In genomic region chr11:100402240-100402639, GRCm38 (mm10) we compare ENCODE assay signal across 11 mouse cellular contexts. TPM values are rescaled to one million over a fixed set of nuclear protein-coding genes. Genes with fewer than 3 reads are reported as not detected.
DNase-seq lines count a peak whose midpoint lies in the region; ATAC-seq lines count a peak whose summit lies in the region.
"Had no signal": no experiment of that assay in that cellular context is flagged by ENCODE, and none has a peak within 500 bp of the region (broad histone marks: within the 10 kb centered on the region; RNA-seq: fewer than 3 reads in every experiment).

No protein-coding gene starts in this region.

- H3K4me1 ChIP-seq in hindbrain, embryonic 10.5 days (replicated peaks), result peaks cover 36% of the 10 kb centered on the region
- 0 out of 2 replicates have a peak, but pooled peaks cover 4% of the 10 kb centered on the region for H3K4me1 ChIP-seq in hindbrain, embryonic 14.5 days (replicated peaks; ENCODE audit: control insufficient read depth, insufficient read depth, low read length)
- H3K4me1 ChIP-seq in heart, embryonic 12.5 days (replicated peaks), result peaks cover 65% of the 10 kb centered on the region
- peaks cover 24% of the 10 kb centered on the region for H3K4me1 ChIP-seq in liver, embryonic 11.5 days (replicated peaks; ENCODE audit: control insufficient read depth, insufficient read depth, low read length)

- no peak overlapping the region for H3K9ac ChIP-seq in hindbrain, embryonic 14.5 days
- peak overlapping the region; percentile 26 for H3K9ac ChIP-seq in heart, embryonic 12.5 days
- H3K9ac ChIP-seq in liver, embryonic 11.5 days (ENCODE audit: low read depth, low read length), result peak overlapping the region; percentile 30; the same call in 1 of the 2 replicates
- H3K9ac ChIP-seq: limb, embryonic 13.5 days had no signal

- H3K4me3 ChIP-seq in hindbrain, embryonic 10.5 days, result no peak overlapping the region
- no peak overlapping the region for H3K4me3 ChIP-seq in hindbrain, embryonic 14.5 days (replicated peaks; ENCODE audit: low read length)
- 0 out of 2 replicates have a peak overlapping the region, but pooled peaks have one; percentile 2 for H3K4me3 ChIP-seq in heart, embryonic 12.5 days
- no peak overlapping the region for H3K4me3 ChIP-seq in liver, embryonic 11.5 days (ENCODE audit: low read depth, low read length)
- H3K4me3 ChIP-seq: limb, embryonic 13.5 days had no signal

- H3K27ac ChIP-seq in hindbrain, embryonic 10.5 days, result peak overlapping the region; percentile 41; the same call in 1 of the 2 replicates
- no peak overlapping the region for H3K27ac ChIP-seq in hindbrain, embryonic 14.5 days
- peak overlapping the region; percentile 98 for H3K27ac ChIP-seq in heart, embryonic 12.5 days (ENCODE audit: poor library complexity, severe bottlenecking)
- H3K27ac ChIP-seq in liver, embryonic 11.5 days (ENCODE audit: low read depth, low read length), result peak overlapping the region; percentile 4; the same call in 1 of the 2 replicates
- H3K27ac ChIP-seq: limb, embryonic 13.5 days had no signal

- 41% methylated on average over 6 of the region's 6 CpGs for whole genome bisulfite sequencing in hindbrain, embryonic 10.5 days
- WGBS in hindbrain, embryonic 14.5 days, result 44% methylated on average over 6 of the region's 6 CpGs
- 2% methylated on average over 6 of the region's 6 CpGs for WGBS in heart, embryonic 12.5 days
- 15% methylated on average over 6 of the region's 6 CpGs for WGBS in liver, embryonic 11.5 days

- no peak for ATAC-seq in hindbrain, embryonic 14.5 days (ENCODE audit: low FRiP score)
- peak; percentile 27; the same call in 1 of the 2 replicates for ATAC-seq in heart, embryonic 12.5 days (ENCODE audit: insufficient number of reproducible peaks, low FRiP score)
- peak; percentile 35; the same call in 1 of the 2 replicates for ATAC-seq in liver, embryonic 11.5 days (replicated peaks; ENCODE audit: low FRiP score)
- no peak for ATAC-seq in activated CD4-positive, CD25-positive, alpha-beta regulatory T cell, adult 4 months
- no peak for ATAC-seq in monocyte, adult 5-6 weeks (replicated peaks; ENCODE audit: insufficient number of reproducible peaks, low FRiP score, low TSS enrichment, poor library complexity, severe bottlenecking)

- H3K4me2 ChIP-seq in hindbrain, embryonic 14.5 days (replicated peaks), result no peak overlapping the region
- H3K4me2 ChIP-seq in heart, embryonic 12.5 days, result peak overlapping the region; percentile 56
- H3K4me2 ChIP-seq in liver, embryonic 11.5 days, result peak overlapping the region; percentile 46
- H3K4me2 ChIP-seq: limb, embryonic 13.5 days had no signal

- no peaks in the 10 kb centered on the region for H3K36me3 ChIP-seq in hindbrain, embryonic 10.5 days
- H3K36me3 ChIP-seq in hindbrain, embryonic 14.5 days (replicated peaks; ENCODE audit: control insufficient read depth, insufficient read depth), result no peaks in the 10 kb centered on the region
- H3K36me3 ChIP-seq in heart, embryonic 12.5 days, result 0 out of 2 replicates have a peak, but pooled peaks cover 3% of the 10 kb centered on the region
- no peaks in the 10 kb centered on the region for H3K36me3 ChIP-seq in liver, embryonic 11.5 days (ENCODE audit: control insufficient read depth, insufficient read depth, low read length)
- H3K36me3 ChIP-seq: limb, embryonic 13.5 days had no signal

- peaks cover 10% of the 10 kb centered on the region for H3K27me3 ChIP-seq in hindbrain, embryonic 10.5 days (ENCODE audit: insufficient read depth, poor library complexity, severe bottlenecking)
- H3K27me3 ChIP-seq in hindbrain, embryonic 14.5 days (ENCODE audit: control insufficient read depth, insufficient read depth, low read length), result no peaks in the 10 kb centered on the region
- no peaks in the 10 kb centered on the region for H3K27me3 ChIP-seq in heart, embryonic 12.5 days (replicated peaks)
- no peaks in the 10 kb centered on the region for H3K27me3 ChIP-seq in liver, embryonic 11.5 days (replicated peaks; ENCODE audit: control insufficient read depth, insufficient read depth, low read length)
- H3K27me3 ChIP-seq: limb, embryonic 13.5 days had no signal

- no peak for DNase-seq in hindbrain, embryonic 10.5 days (ENCODE audit: low spot score)
- no peak for DNase-seq in hindbrain, embryonic 14.5 days (ENCODE audit: low spot score)
- peak; percentile 47 for DNase-seq in MN1 (ENCODE audit: low spot score)
- DNase-seq in liver, embryonic 11.5 days (ENCODE audit: low spot score), result no peak
- DNase-seq in spleen, adult 12 weeks (ENCODE audit: low spot score), result no peak
- DNase-seq: right cerebral cortex, postnatal 4 days; thymus, postnatal 25 days had no signal

- H3K9me3 ChIP-seq in hindbrain, embryonic 10.5 days, result no peaks in the 10 kb centered on the region
- H3K9me3 ChIP-seq in hindbrain, embryonic 14.5 days (ENCODE audit: control insufficient read depth, low read length), result no peaks in the 10 kb centered on the region
- H3K9me3 ChIP-seq in heart, embryonic 12.5 days (replicated peaks), result no peaks in the 10 kb centered on the region
- no peaks in the 10 kb centered on the region for H3K9me3 ChIP-seq in liver, embryonic 11.5 days (ENCODE audit: control insufficient read depth, low read length)
- H3K9me3 ChIP-seq: limb, embryonic 13.5 days had no signal

RNA-seq across cellular contexts. Expression of gene Jup, which starts 4.7 kb away (rescaled TPM):
- 45.0 and 53.6 TPM in 2 replicates for polyA plus RNA-seq in hindbrain, embryonic 10.5 days (2016; fragmentation: Nextera tagmentation; extraction: Ambion mirVana)
- 59.6 and 60.2 TPM in 2 replicates for polyA plus RNA-seq in hindbrain, embryonic 14.5 days (2014; fragmentation: Nextera tagmentation; extraction: Ambion mirVana)
- 107 and 109 TPM in 2 replicates for polyA plus RNA-seq in heart, embryonic 12.5 days (2016; fragmentation: Nextera tagmentation; extraction: Ambion mirVana)
- polyA plus RNA-seq in liver, embryonic 11.5 days (2014; fragmentation: Nextera tagmentation; extraction: Ambion mirVana), result 38.8 and 41.6 TPM in 2 replicates
- polyA plus RNA-seq in activated CD4-positive, CD25-positive, alpha-beta regulatory T cell, adult 4 months (2017; shearing (Covaris generic)), result 1 to 10 TPM in 1 of 2 experiments, under 1 TPM in 1; 0.19 to 1.5 TPM
- total RNA-seq in monocyte, adult 5-6 weeks (2017), result 14.7 to 28.8 TPM (median 21.2 TPM) in 3 replicates

RNA-seq across cellular contexts. Expression of gene P3h4, which starts 12.4 kb away (rescaled TPM):
- 27.0 and 27.8 TPM in 2 replicates for polyA plus RNA-seq in hindbrain, embryonic 10.5 days (2016; fragmentation: Nextera tagmentation; extraction: Ambion mirVana)
- polyA plus RNA-seq in hindbrain, embryonic 14.5 days (2014; fragmentation: Nextera tagmentation; extraction: Ambion mirVana), result 19.1 and 20.4 TPM in 2 replicates
- 69.7 and 78.3 TPM in 2 replicates for polyA plus RNA-seq in heart, embryonic 12.5 days (2016; fragmentation: Nextera tagmentation; extraction: Ambion mirVana)
- polyA plus RNA-seq in liver, embryonic 11.5 days (2014; fragmentation: Nextera tagmentation; extraction: Ambion mirVana), result 24.5 and 25.8 TPM in 2 replicates
- not detected for polyA plus RNA-seq in activated CD4-positive, CD25-positive, alpha-beta regulatory T cell, adult 4 months (2017; shearing (Covaris generic))
- total RNA-seq in monocyte, adult 5-6 weeks (2017), result 0.64 to 5.3 TPM (median 3.1 TPM) in 3 replicates

RNA-seq across cellular contexts. Expression of gene Fkbp10, which starts 13.3 kb away (rescaled TPM):
- polyA plus RNA-seq in hindbrain, embryonic 10.5 days (2016; fragmentation: Nextera tagmentation; extraction: Ambion mirVana), result 51.0 and 52.0 TPM in 2 replicates
- polyA plus RNA-seq in hindbrain, embryonic 14.5 days (2014; fragmentation: Nextera tagmentation; extraction: Ambion mirVana), result 22.7 and 24.7 TPM in 2 replicates
- 114 and 124 TPM in 2 replicates for polyA plus RNA-seq in heart, embryonic 12.5 days (2016; fragmentation: Nextera tagmentation; extraction: Ambion mirVana)
- 39.9 and 43.2 TPM in 2 replicates for polyA plus RNA-seq in liver, embryonic 11.5 days (2014; fragmentation: Nextera tagmentation; extraction: Ambion mirVana)
- not detected for polyA plus RNA-seq in activated CD4-positive, CD25-positive, alpha-beta regulatory T cell, adult 4 months (2017; shearing (Covaris generic))
- total RNA-seq in monocyte, adult 5-6 weeks (2017), result 0.57 to 4.4 TPM (median 2.1 TPM) in 3 replicates

RNA-seq across cellular contexts. Expression of gene Nt5c3b, which starts 39.4 kb away (rescaled TPM):
- polyA plus RNA-seq in hindbrain, embryonic 10.5 days (2016; fragmentation: Nextera tagmentation; extraction: Ambion mirVana), result 115 and 121 TPM in 2 replicates
- polyA plus RNA-seq in hindbrain, embryonic 14.5 days (2014; fragmentation: Nextera tagmentation; extraction: Ambion mirVana), result 98.5 and 101 TPM in 2 replicates
- polyA plus RNA-seq in heart, embryonic 12.5 days (2016; fragmentation: Nextera tagmentation; extraction: Ambion mirVana), result 101 and 104 TPM in 2 replicates
- 70.4 and 74.0 TPM in 2 replicates for polyA plus RNA-seq in liver, embryonic 11.5 days (2014; fragmentation: Nextera tagmentation; extraction: Ambion mirVana)
- 100 to 1,000 TPM; 118 to 125 TPM for polyA plus RNA-seq in activated CD4-positive, CD25-positive, alpha-beta regulatory T cell, adult 4 months (2017; shearing (Covaris generic))
- 8.0 to 38.5 TPM (median 14.4 TPM) in 3 replicates for total RNA-seq in monocyte, adult 5-6 weeks (2017)

RNA-seq across cellular contexts. Expression of gene Klhl10, which starts 39.5 kb away (rescaled TPM):
- 0.58 and 0.63 TPM in 2 replicates for polyA plus RNA-seq in hindbrain, embryonic 10.5 days (2016; fragmentation: Nextera tagmentation; extraction: Ambion mirVana)
- polyA plus RNA-seq in hindbrain, embryonic 14.5 days (2014; fragmentation: Nextera tagmentation; extraction: Ambion mirVana), result 0.52 and 0.74 TPM in 2 replicates
- polyA plus RNA-seq in heart, embryonic 12.5 days (2016; fragmentation: Nextera tagmentation; extraction: Ambion mirVana), result 0.65 and 0.76 TPM in 2 replicates
- 0.31 and 0.36 TPM in 2 replicates for polyA plus RNA-seq in liver, embryonic 11.5 days (2014; fragmentation: Nextera tagmentation; extraction: Ambion mirVana)
- not detected for polyA plus RNA-seq in activated CD4-positive, CD25-positive, alpha-beta regulatory T cell, adult 4 months (2017; shearing (Covaris generic))
- total RNA-seq in monocyte, adult 5-6 weeks (2017), result 0.97 TPM in 1 of 3 replicates, not detected in the others

Comparison
In these comparisons a context has a peak if more than half of its experiments do, and no peak if none do; other contexts are left out.
1. ATAC-seq: peak in heart, embryonic 12.5 days (single experiment) and liver, embryonic 11.5 days (single experiment); none in hindbrain, embryonic 14.5 days (single experiment), activated CD4-positive, CD25-positive, alpha-beta regulatory T cell, adult 4 months (single experiment) and monocyte, adult 5-6 weeks (single experiment).
2. RNA of gene Jup, which starts 4.7 kb away (polyA plus RNA-seq): 107 to 109 TPM in heart, embryonic 12.5 days, 59.6 to 60.2 TPM in hindbrain, embryonic 14.5 days, 45.0 to 53.6 TPM in hindbrain, embryonic 10.5 days and 38.8 to 41.6 TPM in liver, embryonic 11.5 days; 0.19 to 1.5 TPM in activated CD4-positive, CD25-positive, alpha-beta regulatory T cell, adult 4 months; every median in the first group is over 10 times any median in the second.
3. RNA of gene P3h4, which starts 12.4 kb away (polyA plus RNA-seq): 69.7 to 78.3 TPM in heart, embryonic 12.5 days, 27.0 to 27.8 TPM in hindbrain, embryonic 10.5 days, 24.5 to 25.8 TPM in liver, embryonic 11.5 days and 19.1 to 20.4 TPM in hindbrain, embryonic 14.5 days; not detected in activated CD4-positive, CD25-positive, alpha-beta regulatory T cell, adult 4 months; every median in the first group is over 10 times any median in the second.
4. RNA of gene Fkbp10, which starts 13.3 kb away (polyA plus RNA-seq): 114 to 124 TPM in heart, embryonic 12.5 days, 51.0 to 52.0 TPM in hindbrain, embryonic 10.5 days, 39.9 to 43.2 TPM in liver, embryonic 11.5 days and 22.7 to 24.7 TPM in hindbrain, embryonic 14.5 days; not detected in activated CD4-positive, CD25-positive, alpha-beta regulatory T cell, adult 4 months; every median in the first group is over 10 times any median in the second.